9 mouse cellular contexts compared by ENCODE assay signal in genomic region chr12:33035089-33035718, GRCm38 (mm10). TPM values are rescaled to one million over a fixed set of nuclear protein-coding genes. Genes with fewer than 3 reads are reported as not detected.
DNase-seq lines count a peak whose midpoint lies in the region; ATAC-seq and TF ChIP-seq lines count a peak whose summit lies in the region.
"Had no signal": no experiment of that assay in that cellular context is flagged by ENCODE, and none has a peak within 500 bp of the region (broad histone marks: within the 10 kb centered on the region; RNA-seq: fewer than 3 reads in every experiment).

No protein-coding gene starts in this region.

- no peak for DNase-seq in lung, embryonic 14.5 days
- no peak for DNase-seq in lung, postnatal 14 days
- DNase-seq in forebrain, embryonic 11.5 days (ENCODE audit: low spot score) = peak; percentile 56
- DNase-seq in spleen, adult 18-20 months = no peak
- no peak for DNase-seq in gastrocnemius, postnatal 4 days (ENCODE audit: low spot score in 2 of 2)
- DNase-seq in frontal cortex, postnatal 36 days (ENCODE audit: low spot score in 2 of 2) = no peak
- DNase-seq: thymus, postnatal 14 days had no signal

- no peaks in the 10 kb centered on the region for H3K9me3 ChIP-seq in lung, embryonic 14.5 days (ENCODE audit: low read depth, low read length)
- H3K9me3 ChIP-seq in forebrain, embryonic 11.5 days (ENCODE audit: control insufficient read depth, low read length) = no peaks in the 10 kb centered on the region
- H3K9me3 ChIP-seq in intestine, embryonic 15.5 days = no peaks in the 10 kb centered on the region
- no peaks in the 10 kb centered on the region for H3K9me3 ChIP-seq in neural tube, embryonic 15.5 days (replicated peaks)

- peak overlapping the region; percentile 48 for H3K4me2 ChIP-seq in lung, embryonic 14.5 days
- peak overlapping the region; percentile 35; the same call in 1 of the 2 replicates for H3K4me2 ChIP-seq in forebrain, embryonic 11.5 days (ENCODE audit: low read depth, low read length, severe bottlenecking)
- H3K4me2 ChIP-seq in intestine, embryonic 15.5 days (replicated peaks) = peak overlapping the region; percentile 36; the same call in 1 of the 2 replicates
- H3K4me2 ChIP-seq in neural tube, embryonic 15.5 days = peak overlapping the region; percentile 29

- peaks cover 10% of the 10 kb centered on the region for H3K4me1 ChIP-seq in lung, embryonic 14.5 days (ENCODE audit: insufficient read depth)
- peaks cover 14% of the 10 kb centered on the region; the same call in 1 of the 2 replicates for H3K4me1 ChIP-seq in forebrain, embryonic 11.5 days (replicated peaks; ENCODE audit: control insufficient read depth, insufficient read depth, low read length)
- peaks cover 11% of the 10 kb centered on the region; the same call in 1 of the 2 replicates for H3K4me1 ChIP-seq in intestine, embryonic 15.5 days (replicated peaks)
- H3K4me1 ChIP-seq in neural tube, embryonic 15.5 days = peaks cover 40% of the 10 kb centered on the region

- no peak for ATAC-seq in lung, embryonic 14.5 days (ENCODE audit: insufficient read depth)
- ATAC-seq in forebrain, embryonic 11.5 days (replicated peaks; ENCODE audit: low FRiP score) = peak; percentile 86
- no peak; the same call in 1 of the 2 replicates for ATAC-seq in intestine, embryonic 15.5 days
- peak; percentile 85 for ATAC-seq in neural tube, embryonic 15.5 days (ENCODE audit: low FRiP score)

- no peaks in the 10 kb centered on the region for H3K36me3 ChIP-seq in lung, embryonic 14.5 days (ENCODE audit: insufficient read depth)
- no peaks in the 10 kb centered on the region for H3K36me3 ChIP-seq in forebrain, embryonic 11.5 days (ENCODE audit: control insufficient read depth, insufficient read depth, low read length)
- H3K36me3 ChIP-seq in intestine, embryonic 15.5 days = no peaks in the 10 kb centered on the region
- H3K36me3 ChIP-seq in neural tube, embryonic 15.5 days = no peaks in the 10 kb centered on the region

- H3K27me3 ChIP-seq in lung, embryonic 14.5 days (ENCODE audit: insufficient read depth, low read length) = no peaks in the 10 kb centered on the region
- H3K27me3 ChIP-seq in forebrain, embryonic 11.5 days (ENCODE audit: control insufficient read depth, insufficient read depth, low read length) = peaks cover 8% of the 10 kb centered on the region
- no peaks in the 10 kb centered on the region for H3K27me3 ChIP-seq in intestine, embryonic 15.5 days (replicated peaks)
- peaks cover 9% of the 10 kb centered on the region; the same call in 1 of the 2 replicates for H3K27me3 ChIP-seq in neural tube, embryonic 15.5 days (replicated peaks)

- WGBS in lung, embryonic 14.5 days = 31% methylated on average over 11 of the region's 11 CpGs
- 17% methylated on average over 11 of the region's 11 CpGs for whole genome bisulfite sequencing in forebrain, embryonic 11.5 days
- WGBS in intestine, embryonic 15.5 days = 34% methylated on average over 11 of the region's 11 CpGs
- WGBS in neural tube, embryonic 15.5 days = 7% methylated on average over 11 of the region's 11 CpGs

- H3K9ac ChIP-seq in lung, embryonic 14.5 days = no peak overlapping the region
- no peak overlapping the region; the same call in 1 of the 2 replicates for H3K9ac ChIP-seq in forebrain, embryonic 11.5 days (ENCODE audit: low read length)
- no peak overlapping the region for H3K9ac ChIP-seq in intestine, embryonic 15.5 days
- no peak overlapping the region for H3K9ac ChIP-seq in neural tube, embryonic 15.5 days (replicated peaks)

- no peak overlapping the region for H3K27ac ChIP-seq in lung, embryonic 14.5 days (ENCODE audit: low read depth)
- H3K27ac ChIP-seq in forebrain, embryonic 11.5 days (ENCODE audit: low read depth, low read length) = peak overlapping the region; percentile 71
- no peak overlapping the region for H3K27ac ChIP-seq in intestine, embryonic 15.5 days
- H3K27ac ChIP-seq in neural tube, embryonic 15.5 days (replicated peaks) = peak overlapping the region; percentile 71

- TF ChIP-seq CTCF in lung, embryonic 14.5 days (IDR thresholded peaks at IDR 0.05; ENCODE audit: low read depth) = no peak

- no peak overlapping the region for H3K4me3 ChIP-seq in lung, embryonic 14.5 days (ENCODE audit: low read depth, low read length)
- H3K4me3 ChIP-seq in forebrain, embryonic 11.5 days (ENCODE audit: low read depth, low read length) = 0 out of 2 replicates have a peak overlapping the region, but pooled peaks have one; percentile 5
- H3K4me3 ChIP-seq in intestine, embryonic 15.5 days (replicated peaks) = no peak overlapping the region
- H3K4me3 ChIP-seq in neural tube, embryonic 15.5 days (replicated peaks) = no peak overlapping the region

RNA-seq across cellular contexts. Expression of gene Cdhr3, which starts 57.5 kb away (rescaled TPM):
- polyA plus RNA-seq in lung, embryonic 14.5 days (2014; fragmentation: Nextera tagmentation; extraction: Ambion mirVana) = not detected in 2 replicates
- polyA plus RNA-seq in forebrain, embryonic 11.5 days (2014; fragmentation: Nextera tagmentation; extraction: Ambion mirVana) = not detected in 2 replicates
- polyA plus RNA-seq in intestine, embryonic 15.5 days (2015; fragmentation: Nextera tagmentation; extraction: Ambion mirVana) = not detected in 2 replicates
- polyA plus RNA-seq in neural tube, embryonic 15.5 days (2015; fragmentation: Nextera tagmentation; extraction: Ambion mirVana) = 0.18 and 0.32 TPM in 2 replicates
- 1 to 10 TPM; 4.0 to 4.9 TPM for total RNA-seq in gastrocnemius, postnatal 4 days (2021)

Comparison
In these comparisons a context has a peak if more than half of its experiments do, and no peak if none do; other contexts are left out.
1. ATAC-seq: peak in forebrain, embryonic 11.5 days (single experiment) and neural tube, embryonic 15.5 days (single experiment); none in lung, embryonic 14.5 days (single experiment) and intestine, embryonic 15.5 days (single experiment).
2. H3K27ac ChIP-seq: peak in forebrain, embryonic 11.5 days (single experiment) and neural tube, embryonic 15.5 days (single experiment); none in lung, embryonic 14.5 days (single experiment) and intestine, embryonic 15.5 days (single experiment).
3. Peak in every context shown above with its lines, with median percentiles within 50 percentile points of each other: H3K4me2 ChIP-seq.